Mouse (Mus musculus): ENCODE data around the gene Apol8. TPM values are rescaled to one million over a fixed set of nuclear protein-coding genes. Genes with fewer than 3 reads are reported as not detected.

Gene Apol8
- total and polyA plus RNA-seq, 3 experiments = 0.14 to 0.15 TPM; not detected in 1

DNA sequence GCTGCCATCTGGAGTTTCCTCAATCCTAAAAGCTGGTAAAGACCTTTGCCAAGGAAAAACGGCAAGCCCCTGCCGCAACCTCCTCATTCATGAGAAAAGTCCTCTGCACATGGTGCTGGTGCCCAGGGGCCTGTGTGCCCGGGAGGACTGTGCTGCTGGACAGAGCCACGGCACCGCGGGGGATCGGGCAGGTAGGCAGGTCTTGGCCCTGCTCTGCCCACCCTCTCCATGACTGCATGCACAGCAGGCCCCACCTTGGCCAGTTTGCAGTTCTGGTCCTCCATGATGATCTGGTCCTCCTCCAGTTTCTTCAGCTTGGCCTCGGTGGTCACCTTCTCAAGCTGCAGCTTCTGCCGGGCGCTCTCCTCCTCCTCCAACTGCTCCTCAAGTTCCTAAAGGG is 17.5 kb upstream of the Apol8 start:
- H3K27ac ChIP-seq (ENCODE audit: insufficient read depth, low read depth) = no peak overlapping the region

DNA sequence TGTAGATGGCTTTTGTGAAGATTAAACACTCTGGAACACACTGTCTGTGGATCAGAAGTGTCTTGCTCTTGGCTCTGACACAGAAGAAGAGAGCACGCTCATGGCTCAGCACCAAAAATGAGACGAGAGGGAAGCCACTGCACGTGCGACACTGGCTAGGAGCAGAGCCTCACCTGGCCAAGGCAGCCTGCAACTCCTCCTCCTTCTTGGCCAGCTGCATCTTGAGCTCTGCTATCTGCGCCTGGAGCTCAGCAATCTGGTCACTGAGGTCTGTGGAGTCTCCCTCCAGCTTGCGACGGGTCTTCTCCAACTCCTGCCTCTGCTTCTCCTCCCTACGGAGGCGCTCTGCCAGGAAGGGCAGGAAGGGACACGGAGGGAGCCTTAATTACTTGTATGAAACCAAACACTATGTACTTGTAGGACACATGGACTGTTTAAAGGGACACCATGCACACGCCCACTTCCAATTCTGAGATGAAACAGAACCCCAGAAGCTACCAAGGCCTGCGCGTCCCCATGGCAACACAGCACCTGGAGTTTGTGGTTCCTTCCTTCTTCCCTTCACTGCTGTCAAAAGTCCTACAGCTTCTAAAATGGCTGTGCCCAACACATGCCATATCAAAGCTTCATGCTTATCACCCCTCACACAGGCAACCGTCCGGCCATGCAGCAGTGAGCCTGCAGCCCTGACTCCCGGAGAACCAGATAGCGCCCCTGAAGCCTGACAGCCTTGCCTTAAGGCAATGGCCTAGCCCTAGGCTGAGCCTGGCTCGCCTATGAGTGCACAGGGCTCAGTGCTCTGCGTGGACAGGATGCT is 16.5 kb upstream of the Apol8 start:
- dilution Hi-C loops (cut with MboI; ENCODE audit: extremely low pct_ligation_motif_present, extremely low pct_unique_long_range_greater_than_20kb, low sequenced_read_pairs) = no loop called here
- Histone ChIP-seq H3K27ac (ENCODE audit: insufficient read depth, low read depth) (no peak overlapping the region; the same call in 1 of the 2 replicates), H3K4me2 (ENCODE audit: insufficient read depth, low read depth, poor library complexity, severe bottlenecking) (no peak overlapping the region)

More for the DNA sequence above, 17.5 kb upstream of the Apol8 start:
- H3K9me3 ChIP-seq (replicated peaks; ENCODE audit: low read length) = no peaks in the 10 kb centered on the region
- no peaks in the 10 kb centered on the region for H3K79me2 ChIP-seq (replicated peaks; ENCODE audit: control insufficient read depth, extremely low read depth, insufficient read depth, poor library complexity, severe bottlenecking)
- dilution Hi-C loops (cut with MboI; ENCODE audit: extremely low pct_ligation_motif_present, extremely low pct_unique_long_range_greater_than_20kb, low sequenced_read_pairs) (no loop called here), in situ Hi-C loops (cut with MboI; ENCODE audit: low pct_ligation_motif_present, low pct_unique_long_range_greater_than_20kb, low sequenced_read_pairs) (loop anchor here (10.0 kb wide), 1 partner anchor 140 kb away; no protein-coding TSS in a partner anchor)
- H3K4me1 ChIP-seq (ENCODE audit: control insufficient read depth in 1 of 2, insufficient read depth in 2 of 2) = peaks cover 0 to 4% of the 10 kb centered on the region in 2 experiments; a peak in 1 of 4 replicates
- no peak overlapping the region for H3K4me3 ChIP-seq (replicated peaks in 1 of 3; ENCODE audit: low read depth in 2 of 3, low read length in 2 of 3, poor library complexity in 1 of 3)
- H3K4me2 ChIP-seq (ENCODE audit: insufficient read depth, low read depth, poor library complexity, severe bottlenecking) = no peak overlapping the region
- no peaks in the 10 kb centered on the region for H3K27me3 ChIP-seq (replicated peaks)
- H3K9ac ChIP-seq (ENCODE audit: insufficient read depth, low read depth) = no peak overlapping the region
- DNase-seq (ENCODE audit: extremely low read depth) = no peak
- TF ChIP-seq MAFK (IDR thresholded peaks at IDR 0.05; ENCODE audit: insufficient replicate concordance, low read length) (no peak), ZKSCAN1 (IDR thresholded peaks at IDR 0.05; ENCODE audit: borderline replicate concordance, low read depth, low read length) (no peak), ETS1 (conservative IDR thresholded peaks at IDR 0.05; ENCODE audit: low read depth, low read length) (no peak), PAX5 (IDR thresholded peaks at IDR 0.05; ENCODE audit: low read length) (no peak), ZMIZ1 (IDR thresholded peaks at IDR 0.05; ENCODE audit: low read depth, low read length) (no peak), ZNF384 (IDR thresholded peaks at IDR 0.05; ENCODE audit: low read depth, low read length) (no peak), JUND (conservative IDR thresholded peaks at IDR 0.05; ENCODE audit: low read depth, low read length) (no peak), SIN3A (IDR thresholded peaks at IDR 0.05; ENCODE audit: low read length) (no peak), CHD2 (IDR thresholded peaks at IDR 0.05; ENCODE audit: low read length) (no peak), GABPA (IDR thresholded peaks at IDR 0.05; ENCODE audit: insufficient replicate concordance, low read depth, low read length) (no peak), IRF4 (IDR thresholded peaks at IDR 0.05; ENCODE audit: low read depth, low read length) (no peak), RAD21 (IDR thresholded peaks at IDR 0.05; ENCODE audit: low read depth, low read length) (no peak), HCFC1 (IDR thresholded peaks at IDR 0.05; ENCODE audit: low read depth, low read length) (no peak), CTCF (conservative IDR thresholded peaks at IDR 0.05 in 1 of 2, IDR thresholded peaks at IDR 0.05 in 1 of 2; ENCODE audit: low read depth in 2 of 2, low read length in 2 of 2) (no peak), USF1 (IDR thresholded peaks at IDR 0.05; ENCODE audit: low read depth, low read length) (no peak), CHD1 (IDR thresholded peaks at IDR 0.05; ENCODE audit: low read depth, low read length) (no peak)
- peaks cover 92 to 99% of the 10 kb centered on the region in 2 experiments for H3K36me3 ChIP-seq (replicated peaks in 1 of 2; ENCODE audit: control insufficient read depth in 1 of 2, insufficient read depth in 1 of 2, low read length in 1 of 2)

More for the DNA sequence above, 16.5 kb upstream of the Apol8 start:
- peaks cover 0 to 4% of the 10 kb centered on the region in 2 experiments; a peak in 1 of 4 replicates for H3K4me1 ChIP-seq (ENCODE audit: control insufficient read depth in 1 of 2, insufficient read depth in 2 of 2)
- H3K27me3 ChIP-seq (replicated peaks) = no peaks in the 10 kb centered on the region
- no peaks in the 10 kb centered on the region for H3K9me3 ChIP-seq (replicated peaks; ENCODE audit: low read length)
- no peak for TF ChIP-seq POLR2AphosphoS2 (IDR thresholded peaks at IDR 0.05; ENCODE audit: low read depth, low read length)
- no peak for TF ChIP-seq MAX (IDR thresholded peaks at IDR 0.05; ENCODE audit: low read length)
- no peak for TF ChIP-seq IRF4 (IDR thresholded peaks at IDR 0.05; ENCODE audit: low read depth, low read length)
- TF ChIP-seq JUND (conservative IDR thresholded peaks at IDR 0.05; ENCODE audit: low read depth, low read length) = no peak
- no peak for TF ChIP-seq ZC3H11A (IDR thresholded peaks at IDR 0.05; ENCODE audit: low read depth, low read length)
- no peak for TF ChIP-seq NRF1 (IDR thresholded peaks at IDR 0.05; ENCODE audit: low read depth, low read length)
- TF ChIP-seq USF1 (IDR thresholded peaks at IDR 0.05; ENCODE audit: low read depth, low read length) = no peak
- TF ChIP-seq TCF12 (IDR thresholded peaks at IDR 0.05; ENCODE audit: low read depth, low read length) = no peak
- no peak for TF ChIP-seq HCFC1 (IDR thresholded peaks at IDR 0.05; ENCODE audit: low read depth, low read length)
- TF ChIP-seq MXI1 (IDR thresholded peaks at IDR 0.05; ENCODE audit: low read depth, low read length) = no peak
- no peak for TF ChIP-seq JUN (IDR thresholded peaks at IDR 0.05; ENCODE audit: insufficient read depth, low read depth, low read length)
- TF ChIP-seq UBTF (IDR thresholded peaks at IDR 0.05; ENCODE audit: low read depth, low read length) = no peak
- no peak for TF ChIP-seq POLR2A (IDR thresholded peaks at IDR 0.05; ENCODE audit: low read depth, low read length)
- TF ChIP-seq ZNF384 (IDR thresholded peaks at IDR 0.05; ENCODE audit: low read depth, low read length) = no peak
- no peak for TF ChIP-seq ETS1 (conservative IDR thresholded peaks at IDR 0.05; ENCODE audit: low read depth, low read length)
- TF ChIP-seq MAZ (IDR thresholded peaks at IDR 0.05; ENCODE audit: low read depth, low read length) = no peak
- no peak for TF ChIP-seq SIN3A (IDR thresholded peaks at IDR 0.05; ENCODE audit: low read length)
- TF ChIP-seq ZKSCAN1 (IDR thresholded peaks at IDR 0.05; ENCODE audit: borderline replicate concordance, low read depth, low read length) = no peak
- no peak for TF ChIP-seq RAD21 (IDR thresholded peaks at IDR 0.05; ENCODE audit: low read depth, low read length)
- no peak for TF ChIP-seq PAX5 (IDR thresholded peaks at IDR 0.05; ENCODE audit: low read length)
- no peak overlapping the region for H3K4me3 ChIP-seq (replicated peaks in 1 of 3; ENCODE audit: low read depth in 2 of 3, low read length in 2 of 3, poor library complexity in 1 of 3)
- no peaks in the 10 kb centered on the region for H3K79me2 ChIP-seq (replicated peaks; ENCODE audit: control insufficient read depth, extremely low read depth, insufficient read depth, poor library complexity, severe bottlenecking)
- in situ Hi-C loops (cut with MboI; ENCODE audit: low pct_ligation_motif_present, low pct_unique_long_range_greater_than_20kb, low sequenced_read_pairs) = loop anchor here (10.0 kb wide), 1 partner anchor 141 kb away; no protein-coding TSS in a partner anchor
- H3K36me3 ChIP-seq (replicated peaks in 1 of 2; ENCODE audit: control insufficient read depth in 1 of 2, insufficient read depth in 1 of 2, low read length in 1 of 2) = peaks cover 92 to 99% of the 10 kb centered on the region in 2 experiments
- no peak for DNase-seq (ENCODE audit: extremely low read depth)
- no peak overlapping the region for H3K9ac ChIP-seq (ENCODE audit: insufficient read depth, low read depth)

Measured in CH12.LX (cell line).